Mouse (Mus musculus) liver, postnatal 0 days (tissue): Measurements from ENCODE around the gene Khnyn.

ENCODE experiments used
- CTCF ChIP-seq: sonication (generic); IDR thresholded peaks from 2 replicates; pipeline ENCODE4 v1.5.1; 2016; ENCODE audit warnings: antibody characterized with exemption, low read depth
- EP300 ChIP-seq: IDR thresholded peaks from 2 replicates; pipeline ENCODE4 v1.6.1; 2016; ENCODE audit warnings: antibody characterized with exemption, low read depth, mild to moderate bottlenecking

- TF ChIP-seq CTCF (no peak), EP300 (no peak)
Measured at GRCm38 (mm10) chr14:55862186-55862585, 22.6 kb upstream of the Khnyn start.
